Mouse (Mus musculus) kidney, postnatal 10 days (tissue): ENCODE results near the gene Wbp1l.
A peak's percentile ranks its signal among the peaks of the same experiment; 100 is the strongest.

ENCODE experiments used
- DNase-seq: peaks from one replicate; pipeline ENCODE4 v3.0.0; 2021; ENCODE audit warnings: mixed read lengths

Wbp1l gene

DNA sequence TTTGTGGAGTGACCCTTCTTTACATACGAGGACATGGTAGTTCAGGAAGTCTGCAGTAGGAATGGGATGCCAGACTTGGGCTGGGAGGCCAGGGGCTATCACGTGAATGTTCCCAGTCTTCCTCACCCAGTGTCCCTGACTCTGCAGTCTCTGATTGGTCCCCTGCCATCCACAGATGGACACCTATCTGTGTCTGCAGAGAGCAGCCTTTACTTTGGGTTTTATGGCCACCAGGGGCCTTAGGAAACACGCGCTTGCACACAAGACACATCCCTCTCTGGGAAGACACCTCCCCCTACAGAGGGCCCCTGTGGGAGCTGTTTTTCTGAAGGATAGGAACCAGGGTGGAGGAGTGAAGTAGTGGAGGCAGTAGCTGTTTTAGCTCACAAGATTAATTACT, 62.6 kb downstream of the Wbp1l start:
- DNase-seq, result no peak

- DNase-seq, result no peak
Measured at GRCm38 (mm10) chr19:46662214-46662613, 63.3 kb downstream of the Wbp1l start.

- no peak for DNase-seq
Measured at GRCm38 (mm10) chr19:46662784-46663183, 63.9 kb downstream of the Wbp1l start.

DNA sequence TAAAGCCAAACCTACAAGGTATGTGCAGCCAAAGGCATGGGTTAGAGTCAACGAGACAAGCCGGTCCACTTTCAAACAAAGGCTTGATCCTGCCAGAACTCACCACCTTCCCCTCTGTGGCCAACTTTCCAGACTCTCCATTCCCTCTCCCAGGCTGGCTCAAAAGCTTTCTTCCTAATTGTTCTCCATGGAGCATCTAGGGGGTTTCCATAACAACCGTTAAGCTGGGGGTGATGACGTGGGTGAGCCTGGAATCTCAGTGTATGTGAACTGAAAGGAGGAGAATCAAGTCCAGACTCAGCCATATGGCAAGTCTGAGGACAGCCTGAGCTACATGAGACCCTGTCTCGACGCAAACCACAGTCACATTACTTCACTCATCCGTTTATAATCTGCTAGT, 66.6 kb downstream of the Wbp1l start:
- no peak for DNase-seq

DNA sequence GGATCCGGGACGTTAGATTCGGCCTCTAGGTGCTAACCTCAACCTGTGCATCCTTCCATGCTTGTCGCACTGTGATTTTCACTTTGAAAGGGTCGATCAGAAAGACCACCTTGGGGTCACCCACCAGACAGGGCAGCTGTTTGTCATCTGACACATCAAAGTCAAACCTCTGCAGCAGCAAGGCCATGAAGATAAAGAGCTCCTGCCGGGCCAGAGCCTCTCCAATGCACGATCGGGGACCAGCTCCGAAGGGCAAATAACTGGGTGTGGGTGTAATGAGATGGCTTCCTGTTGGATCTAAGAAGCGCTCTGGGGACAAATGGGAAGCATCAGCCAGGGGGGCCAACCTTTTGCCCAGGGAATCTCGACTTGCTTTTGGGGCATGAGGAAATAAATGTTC, 68.4 kb downstream of the Wbp1l start:
- DNase-seq, result no peak

- DNase-seq, result no peak
Measured at GRCm38 (mm10) chr19:46668263-46668662, 69.4 kb downstream of the Wbp1l start.

DNA sequence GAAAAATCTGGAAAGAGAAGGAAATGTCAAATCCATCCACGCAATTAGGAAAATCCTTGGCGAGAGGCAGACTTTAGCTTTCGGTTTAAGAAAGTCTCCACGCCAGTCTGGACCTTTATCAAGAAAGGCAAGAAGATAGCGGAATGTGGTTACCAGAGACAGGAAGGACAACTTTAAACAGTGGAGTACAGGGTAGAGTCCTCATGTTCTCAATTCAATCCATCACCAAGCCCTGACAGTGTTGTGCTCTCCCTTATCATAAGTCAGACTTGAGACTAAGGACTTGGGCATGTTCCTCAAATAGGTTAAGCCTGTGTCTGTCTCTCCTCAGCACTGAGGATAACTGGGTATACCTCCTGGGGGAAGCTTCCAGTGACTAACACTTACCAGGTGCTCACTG, 70.9 kb downstream of the Wbp1l start:
- DNase-seq, result no peak

DNA sequence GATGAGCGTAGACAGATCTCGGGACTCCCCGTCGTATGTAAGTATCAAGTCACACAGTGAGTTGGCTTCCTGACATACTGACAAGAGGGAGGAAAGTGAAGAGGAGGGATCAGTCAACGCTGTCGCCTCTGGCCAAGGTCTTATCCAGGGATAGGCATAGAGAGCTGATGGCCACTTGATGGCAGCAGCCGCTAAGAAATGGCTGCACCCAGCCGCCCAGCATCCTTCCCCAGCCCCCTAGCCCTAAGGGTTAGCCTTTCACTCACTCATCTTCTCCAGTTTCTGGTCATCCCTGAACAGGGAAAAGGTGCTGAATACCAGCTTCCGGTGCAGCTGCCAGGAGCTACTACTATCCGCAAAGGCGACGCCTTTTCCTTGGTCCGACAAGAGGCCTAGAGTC, 71.8 kb downstream of the Wbp1l start:
- peak; percentile 81 for DNase-seq

- DNase-seq, result no peak
Measured at GRCm38 (mm10) chr19:46672766-46673418, 74.0 kb downstream of the Wbp1l start, which contains the start of gene Cyp17a1. TSS of gene Cyp17a1 (minus strand) at chr19:46673172.

DNA sequence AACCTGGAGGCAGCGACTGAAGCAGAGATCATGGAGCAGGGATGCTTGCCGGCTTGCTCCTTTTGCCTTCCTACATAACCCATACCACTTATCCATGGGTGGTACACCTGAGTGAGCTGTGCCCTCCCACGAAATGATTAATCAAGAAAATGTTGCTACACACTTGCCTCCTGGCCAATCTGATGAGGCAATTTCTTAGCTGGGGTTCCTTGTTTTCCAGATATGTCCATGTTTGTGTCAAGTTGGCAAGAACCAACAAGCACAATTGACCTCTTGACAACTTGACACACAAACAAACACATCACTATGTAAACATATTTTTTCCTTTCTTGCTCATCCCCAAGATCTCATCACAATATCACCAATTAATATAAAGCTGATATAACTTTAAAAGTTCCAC, 76.8 kb downstream of the Wbp1l start:
- no peak for DNase-seq

- DNase-seq, result no peak
Measured at GRCm38 (mm10) chr19:46679720-46680383, 81.0 kb downstream of the Wbp1l start.

DNA sequence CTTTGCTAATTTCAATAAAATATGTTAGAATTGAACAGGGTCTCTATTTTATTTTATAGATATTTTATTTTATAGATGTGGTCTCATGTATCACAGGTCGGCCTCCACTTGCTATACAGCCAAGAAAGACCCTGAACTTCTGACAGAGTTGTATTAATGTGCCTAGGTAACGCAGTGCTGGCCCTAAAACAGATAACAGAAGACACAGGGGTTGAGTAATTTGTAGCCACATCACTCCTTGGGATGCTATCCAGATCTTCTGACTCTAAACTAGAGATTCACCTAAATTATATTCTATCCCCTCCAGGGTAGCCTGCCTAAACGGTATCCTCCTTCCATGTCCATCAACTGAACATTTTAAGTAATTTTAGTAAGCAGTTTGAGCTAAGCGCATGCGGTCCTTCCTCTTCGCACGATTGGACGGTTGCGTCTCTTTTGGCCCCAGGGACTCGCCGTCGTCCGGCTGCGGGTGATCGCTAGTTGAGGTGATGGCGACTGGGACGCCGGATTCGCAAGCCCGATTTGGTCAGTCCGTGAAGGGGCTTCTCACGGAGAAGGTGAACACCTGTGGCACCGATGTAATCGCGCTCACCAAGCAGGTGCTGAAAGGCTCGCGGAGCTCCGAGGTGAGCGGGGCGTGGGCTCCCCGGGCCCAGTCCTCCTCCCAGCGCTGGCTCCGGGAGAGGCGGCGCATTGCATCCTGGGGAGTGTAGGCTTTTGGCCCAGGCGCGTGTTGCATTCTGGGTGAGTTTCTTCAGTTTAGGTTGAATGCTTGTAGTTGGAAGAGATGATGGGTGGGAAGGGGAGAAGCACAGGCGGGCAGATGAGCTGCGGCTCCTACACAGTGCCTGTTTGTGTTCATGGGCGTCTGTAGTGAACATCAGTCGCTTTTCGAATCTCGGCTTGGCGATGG, 90.8 kb downstream of the Wbp1l start, which contains the start of gene Borcs7:
Gene Borcs7 (plus strand): TSS at position 447 of the 913 bp plus-strand sequence.
- peak; percentile 92 for DNase-seq

DNA sequence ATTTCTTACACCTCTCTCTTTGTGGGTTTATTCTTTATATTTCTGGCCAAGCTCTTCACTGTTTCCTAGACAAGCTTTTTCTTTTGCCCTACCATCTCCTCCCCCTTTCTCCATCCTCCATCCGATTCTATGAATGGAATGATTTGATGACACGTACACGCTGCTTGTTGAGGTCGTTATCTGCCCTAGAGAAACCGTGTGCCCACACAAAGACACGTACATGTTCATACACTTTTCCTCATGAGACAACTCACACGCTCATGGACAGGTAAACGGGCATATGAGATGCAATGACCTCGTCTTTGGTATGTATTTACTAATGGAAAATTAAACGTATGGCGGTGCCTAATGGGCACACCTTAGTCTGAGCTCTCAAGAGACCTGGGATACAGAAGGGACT, 91.5 kb downstream of the Wbp1l start:
- no peak for DNase-seq

GRCm38 (mm10) chr19:46691078-46691477, 92.2 kb downstream of the Wbp1l start:
- DNase-seq, result peak; percentile 6

DNA sequence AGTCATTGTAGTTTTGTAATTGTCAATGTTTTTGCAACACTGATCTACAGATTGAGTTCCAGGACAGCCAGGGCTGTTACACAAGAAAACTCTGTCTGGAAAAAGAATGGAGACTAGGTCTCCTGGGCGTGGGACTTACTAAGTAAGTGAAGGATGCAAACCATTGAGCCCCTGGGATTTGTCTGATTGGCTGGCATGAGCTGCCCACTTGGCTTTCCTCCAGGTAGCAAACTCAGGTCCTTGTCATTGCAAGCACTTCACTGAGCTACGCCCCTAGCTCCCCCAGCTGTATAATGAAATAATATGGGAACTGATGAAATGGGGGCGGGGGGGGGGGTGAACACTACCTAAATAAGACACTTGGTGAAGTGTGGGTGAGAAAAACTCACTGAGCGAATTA, 94.3 kb downstream of the Wbp1l start:
- DNase-seq, result peak; percentile 5

DNA sequence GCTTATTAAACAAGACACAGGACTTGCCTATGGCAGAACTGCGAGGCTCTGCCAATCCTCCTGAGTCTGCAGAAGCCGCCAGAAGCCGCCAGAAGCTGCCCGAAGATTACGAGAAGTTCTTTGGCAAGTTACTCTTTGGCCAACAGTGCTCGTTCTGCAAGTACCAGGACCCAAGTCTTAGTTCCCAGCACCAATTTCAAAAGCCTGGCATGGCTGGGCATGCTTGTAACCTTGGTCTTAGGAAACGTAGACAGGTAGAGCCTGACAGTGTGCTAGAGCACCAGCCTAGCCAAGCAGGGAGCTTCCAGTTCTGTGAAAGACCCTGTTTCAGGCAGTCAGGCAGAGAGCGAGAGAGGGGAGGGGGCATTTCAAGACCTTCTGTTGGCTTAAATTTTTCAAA, 97.6 kb downstream of the Wbp1l start:
- no peak for DNase-seq

GRCm38 (mm10) chr19:46696943-46697342, 98.1 kb downstream of the Wbp1l start:
- no peak for DNase-seq

DNA sequence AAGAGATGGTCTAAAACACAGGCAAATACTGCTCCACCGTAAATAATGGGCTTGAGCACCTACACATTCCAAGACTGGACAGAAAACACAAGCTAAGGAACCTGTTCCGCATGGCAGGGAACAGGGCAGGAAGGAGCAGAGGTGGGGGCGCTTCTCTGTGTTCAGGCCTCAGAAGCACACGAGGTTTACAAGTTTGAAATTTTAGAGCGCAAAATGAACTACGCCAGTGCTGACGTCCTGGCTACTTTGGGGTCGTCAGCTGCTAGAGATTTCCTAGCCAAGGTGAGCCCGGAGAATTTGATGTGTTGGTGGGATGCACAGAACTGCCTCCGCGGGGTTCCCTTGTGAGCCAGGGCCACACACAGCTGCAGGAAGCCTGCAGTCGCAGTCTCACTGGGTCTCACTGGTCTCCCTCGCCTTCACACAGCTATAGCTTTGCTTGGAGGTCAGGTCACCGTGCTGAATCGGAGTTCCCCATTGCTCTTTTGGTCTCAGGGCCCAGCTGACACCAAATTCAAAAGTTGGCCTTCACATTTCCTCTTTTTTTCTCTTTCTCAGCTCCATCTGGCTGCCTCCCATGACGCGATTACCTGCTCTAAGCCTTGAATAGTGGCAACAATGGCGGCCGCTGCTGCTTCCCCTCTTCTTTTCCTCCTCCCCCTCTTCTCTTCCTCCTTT, 99.1 kb downstream of the Wbp1l start:
- peak; percentile 4 for DNase-seq

DNA sequence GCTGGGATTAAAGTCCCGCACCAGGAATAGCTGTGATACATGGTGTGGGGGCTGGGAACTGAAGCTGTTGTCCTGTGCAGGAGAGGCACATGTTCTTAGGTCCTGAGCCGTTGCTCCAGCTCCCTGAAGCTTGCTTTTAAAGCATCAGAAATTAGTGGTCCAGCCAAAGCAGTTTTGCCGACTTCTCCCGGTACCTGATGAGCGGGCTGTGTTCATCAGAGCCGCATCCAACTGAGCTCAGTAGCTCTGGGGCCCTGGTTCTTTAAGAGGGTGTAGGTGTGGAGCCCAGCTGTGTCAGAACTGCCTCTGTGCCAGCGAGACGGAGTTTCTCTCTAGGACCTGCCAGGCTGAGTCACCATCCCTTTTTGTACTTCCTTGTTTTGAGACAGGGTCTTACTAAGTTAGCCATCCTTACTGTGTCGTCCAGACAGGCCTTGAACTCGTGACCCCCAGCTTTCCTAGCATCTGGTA, 100.2 kb downstream of the Wbp1l start:
- DNase-seq, result peak; percentile 5

DNA sequence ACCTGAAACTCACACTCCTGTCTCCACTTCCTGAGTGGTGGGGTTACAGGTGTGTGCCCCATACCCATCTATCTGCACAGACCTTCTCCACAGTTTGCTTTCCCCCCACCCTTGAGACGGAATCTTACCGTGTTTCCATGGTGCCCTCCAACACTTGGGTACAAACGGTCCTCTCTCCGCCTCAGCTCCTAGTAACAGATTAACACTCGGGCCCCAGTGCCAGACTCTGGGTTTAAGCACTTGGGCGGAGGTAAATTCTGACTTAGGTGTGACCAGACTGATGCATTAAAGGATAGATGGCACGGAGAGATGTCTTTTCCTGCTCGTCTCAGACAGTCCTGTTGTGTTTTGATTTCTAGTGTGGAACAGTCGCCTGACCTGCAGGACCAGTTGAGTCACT, 102.3 kb downstream of the Wbp1l start:
- DNase-seq, result no peak

DNA sequence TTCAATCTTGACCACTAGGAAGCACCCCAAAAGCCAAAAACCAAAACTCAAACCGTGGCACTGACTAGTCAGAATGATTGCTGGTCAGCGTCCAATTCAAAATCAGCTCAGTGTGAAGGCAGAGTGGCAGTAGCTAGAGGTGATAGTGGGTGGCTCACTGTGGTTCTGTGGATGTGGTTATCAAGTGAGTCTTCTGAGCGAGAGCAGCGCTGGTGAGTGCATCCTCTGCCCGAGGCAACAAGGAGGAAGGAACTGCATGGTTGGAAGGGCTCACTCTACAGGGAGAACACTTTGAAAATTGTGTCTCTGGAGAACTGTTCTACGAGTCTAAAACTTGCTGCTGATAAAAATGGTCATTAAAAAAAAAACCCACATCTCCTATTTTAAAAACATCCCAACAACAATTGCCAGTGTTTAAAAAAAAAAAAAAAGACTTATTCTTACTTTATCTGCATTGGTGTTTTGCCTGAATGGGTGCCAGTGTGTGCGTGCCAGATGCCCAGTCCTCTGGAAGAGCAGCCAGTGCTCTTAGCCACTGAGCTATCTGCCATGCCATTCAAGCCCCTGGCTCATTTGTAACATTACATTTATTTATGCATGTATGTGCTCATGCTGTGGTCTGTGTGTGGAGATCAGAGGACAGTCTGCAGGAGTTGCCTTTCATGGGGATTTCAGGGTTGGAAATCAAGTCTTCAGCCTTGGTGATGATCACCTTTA, 107.1 kb downstream of the Wbp1l start:
- DNase-seq, result no peak
